Mouse (Mus musculus): Measurements from ENCODE around the gene Ttll3. TPM values are rescaled to one million over a fixed set of nuclear protein-coding genes. Genes with fewer than 3 reads are reported as not detected.

Gene Ttll3
- 7.7 and 10.7 TPM in 2 replicates for polyA plus RNA-seq (2015; fragmentation: Nextera tagmentation; extraction: Ambion mirVana)

- H3K27ac ChIP-seq (replicated peaks), result no peak within 1 kb of the TSS
- no peak within 1 kb of the TSS for H3K4me2 ChIP-seq (replicated peaks)
- H3K4me3 ChIP-seq (replicated peaks), result no peak within 1 kb of the TSS
- H3K4me1 ChIP-seq, result peaks cover 9% of the 10 kb centered on the region
- H3K9me3 ChIP-seq (replicated peaks), result no peaks in the 10 kb centered on the region
- H3K9ac ChIP-seq, result no peak within 1 kb of the TSS
- 70% methylated on average over 8 of the region's 8 CpGs for WGBS
- H3K36me3 ChIP-seq, result peaks cover 67% of the 10 kb centered on the region
- H3K27me3 ChIP-seq, result no peaks in the 10 kb centered on the region
- no peak for ATAC-seq (ENCODE audit: insufficient number of reproducible peaks, low FRiP score, low TSS enrichment, low read depth)
Measured at GRCm38 (mm10) chr6:113388960-113389359, at the start of gene Ttll3. TSS of gene Ttll3 (plus strand) at chr6:113389260.

- ATAC-seq (ENCODE audit: insufficient number of reproducible peaks, low FRiP score, low TSS enrichment, low read depth), result no peak
Measured at GRCm38 (mm10) chr6:113341574-113341973, 47.5 kb upstream of the Ttll3 start.

GRCm38 (mm10) chr6:113342297-113342696 lies 46.8 kb upstream of the Ttll3 start:
- peak overlapping the region; percentile 61 for H3K4me2 ChIP-seq (replicated peaks)
- H3K36me3 ChIP-seq, result peaks cover 35% of the 10 kb centered on the region
- 34% methylated on average over 4 of the region's 7 CpGs for WGBS
- H3K9me3 ChIP-seq (replicated peaks), result no peaks in the 10 kb centered on the region
- no peaks in the 10 kb centered on the region for H3K27me3 ChIP-seq
- H3K27ac ChIP-seq (replicated peaks), result no peak overlapping the region
- H3K9ac ChIP-seq, result no peak overlapping the region
- H3K4me3 ChIP-seq (replicated peaks), result peak overlapping the region; percentile 64; the same call in 1 of the 2 replicates
- H3K4me1 ChIP-seq, result peaks cover 26% of the 10 kb centered on the region
- ATAC-seq (ENCODE audit: insufficient number of reproducible peaks, low FRiP score, low TSS enrichment, low read depth), result no peak

More at GRCm38 (mm10) chr6:113341574-113341973, 47.5 kb upstream of the Ttll3 start:
- no peaks in the 10 kb centered on the region for H3K9me3 ChIP-seq (replicated peaks)
- peaks cover 35% of the 10 kb centered on the region for H3K36me3 ChIP-seq
- 84% methylated on average over 6 of the region's 6 CpGs for WGBS
- H3K9ac ChIP-seq, result no peak overlapping the region
- H3K27me3 ChIP-seq, result no peaks in the 10 kb centered on the region
- H3K4me1 ChIP-seq, result peaks cover 26% of the 10 kb centered on the region
- no peak overlapping the region for H3K4me2 ChIP-seq (replicated peaks)
- no peak overlapping the region for H3K27ac ChIP-seq (replicated peaks)
- no peak overlapping the region for H3K4me3 ChIP-seq (replicated peaks)

- Histone ChIP-seq H3K4me3 (replicated peaks) (peak within 1 kb of the TSS; percentile 64), H3K4me2 (replicated peaks) (peak within 1 kb of the TSS; percentile 61), H3K9ac (peak within 1 kb of the TSS; percentile 78), H3K27ac (replicated peaks) (peak within 1 kb of the TSS; percentile 24; the same call in 1 of the 2 replicates), H3K9me3 (replicated peaks) (no peaks in the 10 kb centered on the region), H3K27me3 (no peaks in the 10 kb centered on the region), H3K36me3 (peaks cover 23% of the 10 kb centered on the region), H3K4me1 (peaks cover 26% of the 10 kb centered on the region)
- WGBS, result 12% methylated on average over 32 of the region's 32 CpGs
- peak; percentile 88 for ATAC-seq (ENCODE audit: insufficient number of reproducible peaks, low FRiP score, low TSS enrichment, low read depth)
Measured at GRCm38 (mm10) chr6:113343177-113344092, 45.6 kb upstream of the Ttll3 start, which contains the start of gene Camk1. TSS of gene Camk1 (minus strand) at chr6:113343984.

- peaks cover 26% of the 10 kb centered on the region for H3K4me1 ChIP-seq
- 0 out of 2 replicates have a peak overlapping the region, but pooled peaks have one; percentile 78 for H3K9ac ChIP-seq
- H3K9me3 ChIP-seq (replicated peaks), result no peaks in the 10 kb centered on the region
- peak overlapping the region; percentile 64 for H3K4me3 ChIP-seq (replicated peaks)
- peaks cover 15% of the 10 kb centered on the region for H3K36me3 ChIP-seq
- ATAC-seq (ENCODE audit: insufficient number of reproducible peaks, low FRiP score, low TSS enrichment, low read depth), result no peak
- H3K27ac ChIP-seq (replicated peaks), result peak overlapping the region; percentile 24; the same call in 1 of the 2 replicates
- WGBS, result 47% methylated on average over 2 of the region's 2 CpGs
- no peaks in the 10 kb centered on the region for H3K27me3 ChIP-seq
- peak overlapping the region; percentile 61 for H3K4me2 ChIP-seq (replicated peaks)
Measured at GRCm38 (mm10) chr6:113344321-113344720, 44.7 kb upstream of the Ttll3 start.

GRCm38 (mm10) chr6:113346897-113347296 lies 42.2 kb upstream of the Ttll3 start:
- 81% methylated on average over 4 of the region's 4 CpGs for WGBS
- H3K4me1 ChIP-seq, result peaks cover 22% of the 10 kb centered on the region
- H3K4me2 ChIP-seq (replicated peaks), result no peak overlapping the region
- no peaks in the 10 kb centered on the region for H3K27me3 ChIP-seq
- no peaks in the 10 kb centered on the region for H3K36me3 ChIP-seq
- ATAC-seq (ENCODE audit: insufficient number of reproducible peaks, low FRiP score, low TSS enrichment, low read depth), result no peak
- H3K27ac ChIP-seq (replicated peaks), result no peak overlapping the region
- no peak overlapping the region for H3K4me3 ChIP-seq (replicated peaks)
- H3K9ac ChIP-seq, result no peak overlapping the region
- H3K9me3 ChIP-seq (replicated peaks), result no peaks in the 10 kb centered on the region

GRCm38 (mm10) chr6:113350538-113350937 lies 38.5 kb upstream of the Ttll3 start:
- Histone ChIP-seq H3K4me2 (replicated peaks) (no peak overlapping the region), H3K9ac (no peak overlapping the region), H3K27me3 (no peaks in the 10 kb centered on the region), H3K27ac (replicated peaks) (no peak overlapping the region), H3K4me1 (no peaks in the 10 kb centered on the region), H3K4me3 (replicated peaks) (no peak overlapping the region), H3K36me3 (no peaks in the 10 kb centered on the region), H3K9me3 (replicated peaks) (no peaks in the 10 kb centered on the region)
- ATAC-seq (ENCODE audit: insufficient number of reproducible peaks, low FRiP score, low TSS enrichment, low read depth), result no peak

GRCm38 (mm10) chr6:113351161-113351560 lies 37.9 kb upstream of the Ttll3 start:
- WGBS, result 73% methylated on average over 1 of the region's 1 CpGs
- H3K4me3 ChIP-seq (replicated peaks), result no peak overlapping the region

GRCm38 (mm10) chr6:113351653-113352052 lies 37.4 kb upstream of the Ttll3 start:
- no peak overlapping the region for H3K27ac ChIP-seq (replicated peaks)
- no peaks in the 10 kb centered on the region for H3K36me3 ChIP-seq
- no peaks in the 10 kb centered on the region for H3K9me3 ChIP-seq (replicated peaks)
- no peak overlapping the region for H3K9ac ChIP-seq
- no peak for ATAC-seq (ENCODE audit: insufficient number of reproducible peaks, low FRiP score, low TSS enrichment, low read depth)
- H3K4me1 ChIP-seq, result no peaks in the 10 kb centered on the region
- no peak overlapping the region for H3K4me2 ChIP-seq (replicated peaks)
- WGBS, result 54% methylated on average over 10 of the region's 10 CpGs
- no peaks in the 10 kb centered on the region for H3K27me3 ChIP-seq
- no peak overlapping the region for H3K4me3 ChIP-seq (replicated peaks)

More at GRCm38 (mm10) chr6:113351161-113351560, 37.9 kb upstream of the Ttll3 start:
- Histone ChIP-seq H3K27ac (replicated peaks) (no peak overlapping the region), H3K4me2 (replicated peaks) (no peak overlapping the region), H3K27me3 (no peaks in the 10 kb centered on the region), H3K9me3 (replicated peaks) (no peaks in the 10 kb centered on the region), H3K4me1 (no peaks in the 10 kb centered on the region), H3K36me3 (no peaks in the 10 kb centered on the region), H3K9ac (no peak overlapping the region)
- ATAC-seq (ENCODE audit: insufficient number of reproducible peaks, low FRiP score, low TSS enrichment, low read depth), result no peak

GRCm38 (mm10) chr6:113352820-113353219 lies 36.2 kb upstream of the Ttll3 start:
- H3K4me2 ChIP-seq (replicated peaks), result no peak overlapping the region
- no peak for ATAC-seq (ENCODE audit: insufficient number of reproducible peaks, low FRiP score, low TSS enrichment, low read depth)
- 58% methylated on average over 3 of the region's 3 CpGs for WGBS
- H3K9me3 ChIP-seq (replicated peaks), result no peaks in the 10 kb centered on the region
- no peak overlapping the region for H3K27ac ChIP-seq (replicated peaks)
- H3K4me1 ChIP-seq, result no peaks in the 10 kb centered on the region
- H3K9ac ChIP-seq, result no peak overlapping the region
- H3K27me3 ChIP-seq, result no peaks in the 10 kb centered on the region
- no peak overlapping the region for H3K4me3 ChIP-seq (replicated peaks)
- no peaks in the 10 kb centered on the region for H3K36me3 ChIP-seq

GRCm38 (mm10) chr6:113353696-113354095 lies 35.4 kb upstream of the Ttll3 start:
- H3K36me3 ChIP-seq, result no peaks in the 10 kb centered on the region
- no peak for ATAC-seq (ENCODE audit: insufficient number of reproducible peaks, low FRiP score, low TSS enrichment, low read depth)
- no peak overlapping the region for H3K4me2 ChIP-seq (replicated peaks)
- H3K27ac ChIP-seq (replicated peaks), result no peak overlapping the region
- no peak overlapping the region for H3K9ac ChIP-seq
- H3K4me1 ChIP-seq, result no peaks in the 10 kb centered on the region
- H3K9me3 ChIP-seq (replicated peaks), result no peaks in the 10 kb centered on the region
- H3K4me3 ChIP-seq (replicated peaks), result no peak overlapping the region
- 75% methylated on average over 3 of the region's 3 CpGs for WGBS
- H3K27me3 ChIP-seq, result no peaks in the 10 kb centered on the region
